ENCODE assay signal across 8 mouse cellular contexts in the genomic region with DNA sequence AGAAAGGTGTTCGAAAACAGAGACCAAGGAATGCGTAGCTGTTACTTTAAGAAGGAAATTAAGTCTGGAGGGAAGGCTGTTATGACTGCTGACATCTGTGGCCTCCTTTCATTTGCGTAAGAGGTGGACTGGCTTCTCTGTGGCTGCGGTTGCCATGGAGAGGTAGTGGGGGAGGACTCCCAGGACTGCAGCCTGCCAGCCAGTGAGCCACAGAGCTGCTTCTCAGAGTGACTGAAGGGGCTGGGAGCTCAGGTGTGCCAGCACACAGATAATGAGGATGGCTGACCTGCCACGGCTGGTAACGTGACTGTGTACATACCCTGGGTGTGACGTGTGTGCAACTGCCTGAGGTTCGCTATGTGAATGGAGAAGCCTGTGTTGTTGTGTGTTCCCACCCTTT. TPM values are rescaled to one million over a fixed set of nuclear protein-coding genes. Genes with fewer than 3 reads are reported as not detected.
A peak's percentile ranks its signal among the peaks of the same experiment; 100 is the strongest.
DNase-seq lines count a peak whose midpoint lies in the region; ATAC-seq and TF ChIP-seq lines count a peak whose summit lies in the region.

No protein-coding gene starts in this region.

- peak; percentile 62; the same call in 1 of the 2 replicates for ATAC-seq in embryonic facial prominence, embryonic 13.5 days (ENCODE audit: insufficient number of reproducible peaks, insufficient read depth, low FRiP score, low TSS enrichment, low read depth)
- peak; percentile 47 for ATAC-seq in limb, embryonic 12.5 days (ENCODE audit: insufficient number of reproducible peaks, insufficient read depth, low FRiP score, low TSS enrichment, low read depth)
- peak; percentile 98 for ATAC-seq in midbrain, embryonic 13.5 days

- 0 out of 2 replicates have a peak, but pooled peaks cover under 1% of the 10 kb centered on the region for H3K36me3 ChIP-seq in embryonic facial prominence, embryonic 13.5 days
- peaks cover 6% of the 10 kb centered on the region; the same call in 1 of the 2 replicates for H3K36me3 ChIP-seq in limb, embryonic 12.5 days
- peaks cover 6% of the 10 kb centered on the region; the same call in 1 of the 2 replicates for H3K36me3 ChIP-seq in midbrain, embryonic 13.5 days
- H3K36me3 ChIP-seq in small intestine, adult 2 months (ENCODE audit: control insufficient read depth, insufficient read depth, low read length): peaks cover under 1% of the 10 kb centered on the region; the same call in 1 of the 2 replicates

- 34% methylated on average over 8 of the region's 8 CpGs for WGBS in embryonic facial prominence, embryonic 13.5 days
- 31% methylated on average over 8 of the region's 8 CpGs for WGBS in limb, embryonic 12.5 days
- WGBS in midbrain, embryonic 13.5 days: 9% methylated on average over 8 of the region's 8 CpGs
- 10% methylated on average over 8 of the region's 8 CpGs for WGBS in small intestine, adult 2 months

- H3K4me2 ChIP-seq in embryonic facial prominence, embryonic 13.5 days: no peak overlapping the region
- 0 out of 2 replicates have a peak overlapping the region, but pooled peaks have one; percentile 17 for H3K4me2 ChIP-seq in limb, embryonic 12.5 days
- peak overlapping the region; percentile 49 for H3K4me2 ChIP-seq in midbrain, embryonic 13.5 days (replicated peaks)

- no peak overlapping the region for H3K9ac ChIP-seq in embryonic facial prominence, embryonic 13.5 days
- H3K9ac ChIP-seq in limb, embryonic 12.5 days (replicated peaks): no peak overlapping the region
- H3K9ac ChIP-seq in midbrain, embryonic 13.5 days (replicated peaks): peak overlapping the region; percentile 51; the same call in 1 of the 2 replicates

- H3K9me3 ChIP-seq in embryonic facial prominence, embryonic 13.5 days: no peaks in the 10 kb centered on the region
- H3K9me3 ChIP-seq in limb, embryonic 12.5 days: peaks cover 5% of the 10 kb centered on the region; the same call in 1 of the 2 replicates
- no peaks in the 10 kb centered on the region for H3K9me3 ChIP-seq in midbrain, embryonic 13.5 days

- no peak for TF ChIP-seq POLR2A in small intestine, adult 2 months (IDR thresholded peaks at IDR 0.05; ENCODE audit: low read depth, low read length)

- peak; percentile 57 for DNase-seq in testis, postnatal 10 days (ENCODE audit: low spot score)
- DNase-seq in testis, postnatal 14 days (ENCODE audit: low spot score): no peak
- peak; percentile 69 to 74 for DNase-seq in heart, adult 9 months (ENCODE audit: low spot score in 2 of 2)
- DNase-seq in kidney, adult 9 months: peak; percentile 65

- peaks cover 26% of the 10 kb centered on the region for H3K4me1 ChIP-seq in embryonic facial prominence, embryonic 13.5 days
- peaks cover 22% of the 10 kb centered on the region for H3K4me1 ChIP-seq in limb, embryonic 12.5 days (replicated peaks)
- H3K4me1 ChIP-seq in midbrain, embryonic 13.5 days (replicated peaks): peaks cover 46% of the 10 kb centered on the region
- H3K4me1 ChIP-seq in small intestine, adult 2 months (ENCODE audit: control insufficient read depth, insufficient read depth, insufficient read length, low read length): peaks cover 10% of the 10 kb centered on the region

- TF ChIP-seq CTCF in small intestine, adult 2 months (IDR thresholded peaks at IDR 0.05; ENCODE audit: extremely low read depth, insufficient read length, insufficient replicate concordance, low read depth, low read length): no peak

- no peaks in the 10 kb centered on the region for H3K27me3 ChIP-seq in embryonic facial prominence, embryonic 13.5 days
- H3K27me3 ChIP-seq in limb, embryonic 12.5 days: no peaks in the 10 kb centered on the region
- H3K27me3 ChIP-seq in midbrain, embryonic 13.5 days: no peaks in the 10 kb centered on the region
- H3K27me3 ChIP-seq in small intestine, adult 2 months (ENCODE audit: control insufficient read depth, insufficient read depth, low read length): no peaks in the 10 kb centered on the region

- H3K27ac ChIP-seq in embryonic facial prominence, embryonic 13.5 days: no peak overlapping the region
- no peak overlapping the region for H3K27ac ChIP-seq in limb, embryonic 12.5 days
- peak overlapping the region; percentile 88 for H3K27ac ChIP-seq in midbrain, embryonic 13.5 days
- peak overlapping the region; percentile 52; the same call in 1 of the 2 replicates for H3K27ac ChIP-seq in small intestine, adult 2 months (ENCODE audit: insufficient read depth, low read depth, low read length)

- no peak overlapping the region for H3K4me3 ChIP-seq in embryonic facial prominence, embryonic 13.5 days
- no peak overlapping the region for H3K4me3 ChIP-seq in limb, embryonic 12.5 days (replicated peaks)
- H3K4me3 ChIP-seq in midbrain, embryonic 13.5 days (replicated peaks): peak overlapping the region; percentile 20
- peak overlapping the region; percentile 53 for H3K4me3 ChIP-seq in small intestine, adult 2 months (ENCODE audit: low read depth, low read length)

RNA-seq across cellular contexts. Expression of gene Hivep1, which starts 51.2 kb away (rescaled TPM):
- polyA plus RNA-seq in embryonic facial prominence, embryonic 13.5 days (2015; fragmentation: Nextera tagmentation; extraction: Ambion mirVana): 12.4 and 14.5 TPM in 2 replicates
- 12.9 and 13.2 TPM in 2 replicates for polyA plus RNA-seq in limb, embryonic 12.5 days (2016; fragmentation: Nextera tagmentation; extraction: Ambion mirVana)
- polyA plus RNA-seq in midbrain, embryonic 13.5 days (2015; fragmentation: Nextera tagmentation; extraction: Ambion mirVana): 18.7 and 20.5 TPM in 2 replicates
- polyA plus RNA-seq in small intestine, adult 2 months (2012; rRNA removed): 14.5 and 27.9 TPM in 2 replicates

Comparison
In these comparisons a context has a peak if more than half of its experiments do, and no peak if none do; other contexts are left out.
1. ATAC-seq: peak in every context shown above with its lines; median percentile 98 in midbrain, embryonic 13.5 days; 62 in embryonic facial prominence, embryonic 13.5 days; 47 in limb, embryonic 12.5 days.
2. H3K27ac ChIP-seq: peak in midbrain, embryonic 13.5 days (single experiment) and small intestine, adult 2 months (single experiment); none in embryonic facial prominence, embryonic 13.5 days (single experiment) and limb, embryonic 12.5 days (single experiment).
3. H3K4me3 ChIP-seq: peak in midbrain, embryonic 13.5 days (single experiment) and small intestine, adult 2 months (single experiment); none in embryonic facial prominence, embryonic 13.5 days (single experiment) and limb, embryonic 12.5 days (single experiment).